Mouse (Mus musculus) erythroblast, adult 5-6 weeks (primary cell): ENCODE measurements around the gene Lpcat2b. TPM values are rescaled to one million over a fixed set of nuclear protein-coding genes. Genes with fewer than 3 reads are reported as not detected.

Source experiments
- ATAC-seq: replicated peaks from 2 replicates; pipeline ENCODE4 v1.8.0; 2016; ENCODE audit warnings: moderate number of reproducible peaks, mild to moderate bottlenecking, moderate TSS enrichment, inconsistent platforms; ENCODE audit not compliant: poor library complexity, low FRiP score, severe bottlenecking
- total RNA-seq, 2 experiments: library from RNA; stranded (forward) in 1 of 2; stranded (reverse) in 1 of 2; fragments of 150-400 nt in 1 of 2; fragments of 200-764, 138-1000 nt in 1 of 2; gene quantifications; 2 replicates each; pipeline versions ENCODE4 v1.2.3 to v1.2.4; 2015 to 2017; ENCODE audit warnings: low replicate concordance in 2 of 2

Gene Lpcat2b
- total RNA-seq, 2 experiments from 2014 or later, result not detected

GRCm38 (mm10) chr5:107441881-107442280 is 10.5 kb downstream of the Lpcat2b start:
- no peak for ATAC-seq

GRCm38 (mm10) chr5:107444251-107444650 is 12.9 kb downstream of the Lpcat2b start:
- no peak for ATAC-seq

- ATAC-seq, result no peak
These were observed 16.6 kb downstream of the Lpcat2b start for GRCm38 (mm10) chr5:107447977-107448376.

GRCm38 (mm10) chr5:107448784-107449183 is 17.4 kb downstream of the Lpcat2b start:
- no peak for ATAC-seq

- ATAC-seq, result no peak
These were observed 18.3 kb downstream of the Lpcat2b start for GRCm38 (mm10) chr5:107449620-107450019.

- no peak for ATAC-seq
These were observed 18.9 kb downstream of the Lpcat2b start for GRCm38 (mm10) chr5:107450299-107450698.

GRCm38 (mm10) chr5:107462147-107463076 is 31.1 kb downstream of the Lpcat2b start:
- ATAC-seq, result peak; percentile 61

- no peak for ATAC-seq
These were observed 35.2 kb downstream of the Lpcat2b start for GRCm38 (mm10) chr5:107466501-107466900.

- ATAC-seq, result no peak
These were observed 35.7 kb downstream of the Lpcat2b start for GRCm38 (mm10) chr5:107467098-107467497.

GRCm38 (mm10) chr5:107470600-107471329 is 39.4 kb downstream of the Lpcat2b start:
- peak; percentile 91 for ATAC-seq

- no peak for ATAC-seq
These were observed 48.8 kb downstream of the Lpcat2b start for GRCm38 (mm10) chr5:107480194-107480593.

Other genes with a start within 250 kb of the Lpcat2b start
- 1.5 and 1.9 TPM in 2 replicates for gene Tgfbr3, start 141.9 kb upstream of the Lpcat2b start, total RNA-seq (2015; ENCODE audit: low replicate concordance)
- 2.2 and 2.6 TPM in 2 replicates for gene Tgfbr3, start 141.9 kb upstream of the Lpcat2b start, total RNA-seq (2017; ENCODE audit: low replicate concordance)
- gene Brdt, start 100.4 kb upstream of the Lpcat2b start, total RNA-seq (2015; ENCODE audit: low replicate concordance), result not detected in 2 replicates
- gene Brdt, start 100.4 kb upstream of the Lpcat2b start, total RNA-seq (2017; ENCODE audit: low replicate concordance), result not detected in 2 replicates
- gene Ephx4, start 28.8 kb upstream of the Lpcat2b start, total RNA-seq (2015; ENCODE audit: low replicate concordance), result not detected in 2 replicates
- not detected in 2 replicates for gene Ephx4, start 28.8 kb upstream of the Lpcat2b start, total RNA-seq (2017; ENCODE audit: low replicate concordance)
- 1.9 and 3.1 TPM in 2 replicates for gene Btbd8, start 6.4 kb downstream of the Lpcat2b start, total RNA-seq (2015; ENCODE audit: low replicate concordance)
- 5.9 and 6.1 TPM in 2 replicates for gene Btbd8, start 6.4 kb downstream of the Lpcat2b start, total RNA-seq (2017; ENCODE audit: low replicate concordance)
- gene Gm42669, start 76.1 kb downstream of the Lpcat2b start, total RNA-seq (2015; ENCODE audit: low replicate concordance), result 0.63 TPM in 1 of 2 replicates, not detected in the other
- 0.34 and 1.5 TPM in 2 replicates for gene Gm42669, start 76.1 kb downstream of the Lpcat2b start, total RNA-seq (2017; ENCODE audit: low replicate concordance)
- gene 1700028K03Rik, start 103.2 kb downstream of the Lpcat2b start, total RNA-seq (2015; ENCODE audit: low replicate concordance), result not detected in 2 replicates
- 0.17 TPM in 1 of 2 replicates, not detected in the other for gene 1700028K03Rik, start 103.2 kb downstream of the Lpcat2b start, total RNA-seq (2017; ENCODE audit: low replicate concordance)
- gene Rpap2, start 165.8 kb downstream of the Lpcat2b start, total RNA-seq (2015; ENCODE audit: low replicate concordance), result 8.4 and 17.5 TPM in 2 replicates
- 31.2 and 46.2 TPM in 2 replicates for gene Rpap2, start 165.8 kb downstream of the Lpcat2b start, total RNA-seq (2017; ENCODE audit: low replicate concordance)
- 4.8 and 11.1 TPM in 2 replicates for gene Glmn, start 166.3 kb downstream of the Lpcat2b start, total RNA-seq (2015; ENCODE audit: low replicate concordance)
- 14.5 and 16.0 TPM in 2 replicates for gene Glmn, start 166.3 kb downstream of the Lpcat2b start, total RNA-seq (2017; ENCODE audit: low replicate concordance)